ENCODE assay signal across 8 mouse cellular contexts in the genomic region with DNA sequence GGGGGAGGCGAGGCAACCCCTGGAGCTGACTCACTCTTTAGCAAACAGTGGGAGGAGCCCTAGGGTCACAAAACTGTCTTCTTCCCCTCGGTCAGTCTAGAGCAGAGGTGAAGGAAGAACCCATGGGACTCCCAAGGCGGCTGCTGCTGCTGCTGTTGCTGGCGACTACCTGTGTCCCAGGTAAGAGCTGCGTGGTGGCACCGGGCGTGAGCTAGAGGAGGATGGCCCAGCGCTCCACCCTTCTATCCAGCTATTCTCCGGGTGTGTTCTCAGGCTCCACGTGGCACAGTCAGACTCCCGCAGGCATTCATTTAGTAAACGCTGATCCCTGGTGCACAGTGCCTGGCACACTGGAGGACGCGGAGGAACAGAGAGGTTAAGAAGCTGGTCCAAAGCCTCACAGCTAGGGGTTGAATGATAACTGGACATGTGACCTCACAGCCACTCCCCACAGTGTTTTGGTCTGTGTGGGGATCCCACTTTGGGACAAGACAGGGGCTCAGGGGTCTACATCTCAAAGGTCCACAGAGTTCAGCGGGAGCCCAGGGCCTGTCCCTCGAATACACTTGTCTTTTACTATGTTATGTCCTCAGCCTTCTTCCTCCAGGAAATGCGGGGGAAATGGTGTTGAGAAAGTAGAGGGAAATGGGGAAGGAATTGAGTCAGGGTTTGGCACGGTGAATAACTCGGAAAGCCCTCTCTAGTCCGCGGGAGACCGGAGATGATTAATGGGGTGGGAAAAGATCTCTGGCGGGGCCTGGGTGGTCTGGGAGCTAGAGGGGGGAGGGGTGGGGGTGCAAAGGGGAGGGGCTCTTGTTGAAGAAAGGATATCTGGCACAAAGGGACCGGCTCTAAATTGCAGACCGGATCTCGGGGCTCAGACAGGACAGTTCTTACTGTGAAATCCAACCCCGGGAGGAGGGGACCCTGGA. TPM values are rescaled to one million over a fixed set of nuclear protein-coding genes. Genes with fewer than 3 reads are reported as not detected.
DNase-seq lines count a peak whose midpoint lies in the region; ATAC-seq lines count a peak whose summit lies in the region.

A gene (plus strand): TSS at position 97 of the 932 bp plus-strand sequence.

- H3K4me3 ChIP-seq in embryonic facial prominence, embryonic 15.5 days (replicated peaks) = peak within 1 kb of the TSS; percentile 34
- H3K4me3 ChIP-seq in hindbrain, embryonic 11.5 days (ENCODE audit: low read depth, low read length) = no peak within 1 kb of the TSS
- no peak within 1 kb of the TSS for H3K4me3 ChIP-seq in midbrain, embryonic 16.5 days (ENCODE audit: low read depth, low read length)

- H3K27ac ChIP-seq in embryonic facial prominence, embryonic 15.5 days (replicated peaks) = 0 out of 2 replicates have a peak within 1 kb of the TSS, but pooled peaks have one; percentile 1
- H3K27ac ChIP-seq in hindbrain, embryonic 11.5 days (ENCODE audit: low read depth, low read length) = peak within 1 kb of the TSS; percentile 45; the same call in 1 of the 2 replicates
- H3K27ac ChIP-seq in midbrain, embryonic 16.5 days (ENCODE audit: low read length) = no peak within 1 kb of the TSS

- peaks cover 23% of the 10 kb centered on the region for H3K4me1 ChIP-seq in embryonic facial prominence, embryonic 15.5 days
- peaks cover 2% of the 10 kb centered on the region; the same call in 1 of the 2 replicates for H3K4me1 ChIP-seq in hindbrain, embryonic 11.5 days (replicated peaks; ENCODE audit: control insufficient read depth, insufficient read depth, low read length)
- H3K4me1 ChIP-seq in midbrain, embryonic 16.5 days (ENCODE audit: control insufficient read depth, insufficient read depth, low read length) = no peaks in the 10 kb centered on the region

- H3K36me3 ChIP-seq in embryonic facial prominence, embryonic 15.5 days = no peaks in the 10 kb centered on the region
- H3K36me3 ChIP-seq in hindbrain, embryonic 11.5 days (ENCODE audit: control insufficient read depth, insufficient read depth, low read length) = no peaks in the 10 kb centered on the region
- no peaks in the 10 kb centered on the region for H3K36me3 ChIP-seq in midbrain, embryonic 16.5 days (ENCODE audit: control insufficient read depth, insufficient read depth, low read length)

- DNase-seq in CD4-positive, CD25-positive, alpha-beta regulatory T cell, adult 2 months (ENCODE audit: low read depth, low spot score) = peak; percentile 48
- DNase-seq in hindbrain, embryonic 11.5 days (ENCODE audit: low spot score) = peak; percentile 61
- DNase-seq in liver = peak; percentile 16
- no peak for DNase-seq in right cerebral cortex, postnatal 10 days (ENCODE audit: low spot score in 2 of 2)
- no peak for DNase-seq in ovary, postnatal 36 days (ENCODE audit: low spot score)

- H3K27me3 ChIP-seq in embryonic facial prominence, embryonic 15.5 days = 0 out of 2 replicates have a peak, but pooled peaks cover 4% of the 10 kb centered on the region
- H3K27me3 ChIP-seq in hindbrain, embryonic 11.5 days (ENCODE audit: control insufficient read depth, insufficient read depth, low read length) = no peaks in the 10 kb centered on the region
- no peaks in the 10 kb centered on the region for H3K27me3 ChIP-seq in midbrain, embryonic 16.5 days (ENCODE audit: control insufficient read depth, insufficient read depth, low read depth, low read length)

- no peak for ATAC-seq in CD4-positive, CD25-positive, alpha-beta regulatory T cell, adult 4 months
- peak; percentile 48 for ATAC-seq in embryonic facial prominence, embryonic 15.5 days (ENCODE audit: insufficient number of reproducible peaks, low FRiP score, low TSS enrichment, low read depth)
- peak; percentile 61 for ATAC-seq in hindbrain, embryonic 11.5 days (ENCODE audit: low FRiP score)
- ATAC-seq in midbrain, embryonic 16.5 days = 0 out of 2 replicates have a peak, but pooled peaks have one; percentile 11

- WGBS in embryonic facial prominence, embryonic 15.5 days = 6% methylated on average over 27 of the region's 27 CpGs
- WGBS in hindbrain, embryonic 11.5 days = 8% methylated on average over 27 of the region's 27 CpGs
- WGBS in midbrain, embryonic 16.5 days = 10% methylated on average over 27 of the region's 27 CpGs

- no peaks in the 10 kb centered on the region for H3K9me3 ChIP-seq in embryonic facial prominence, embryonic 15.5 days (replicated peaks)
- H3K9me3 ChIP-seq in hindbrain, embryonic 11.5 days (ENCODE audit: control insufficient read depth, low read length) = no peaks in the 10 kb centered on the region
- no peaks in the 10 kb centered on the region for H3K9me3 ChIP-seq in midbrain, embryonic 16.5 days (replicated peaks; ENCODE audit: control insufficient read depth, low read length, poor library complexity, severe bottlenecking)

- no peak within 1 kb of the TSS for H3K9ac ChIP-seq in embryonic facial prominence, embryonic 15.5 days
- no peak within 1 kb of the TSS for H3K9ac ChIP-seq in hindbrain, embryonic 11.5 days (ENCODE audit: low read depth, low read length)
- peak within 1 kb of the TSS; percentile 34; the same call in 1 of the 2 replicates for H3K9ac ChIP-seq in midbrain, embryonic 16.5 days (ENCODE audit: low read depth, low read length)

- H3K4me2 ChIP-seq in embryonic facial prominence, embryonic 15.5 days (replicated peaks) = peak within 1 kb of the TSS; percentile 49
- H3K4me2 ChIP-seq in hindbrain, embryonic 11.5 days (replicated peaks; ENCODE audit: low read depth, low read length) = no peak within 1 kb of the TSS
- peak within 1 kb of the TSS; percentile 12 for H3K4me2 ChIP-seq in midbrain, embryonic 16.5 days (ENCODE audit: low read length)

RNA-seq across cellular contexts. Expression of the gene that starts here (rescaled TPM):
- 1 to 10 TPM in 1 of 2 experiments, under 1 TPM in 1; 0.66 to 5.8 TPM for polyA plus RNA-seq in CD4-positive, CD25-positive, alpha-beta regulatory T cell, adult 4 months (2017; shearing (Covaris generic))
- polyA plus RNA-seq in embryonic facial prominence, embryonic 15.5 days (2015; fragmentation: Nextera tagmentation; extraction: Ambion mirVana) = 8.8 and 12.6 TPM in 2 replicates
- 1.7 and 2.1 TPM in 2 replicates for polyA plus RNA-seq in hindbrain, embryonic 11.5 days (2014; fragmentation: Nextera tagmentation; extraction: Ambion mirVana)
- 1.6 and 1.8 TPM in 2 replicates for polyA plus RNA-seq in midbrain, embryonic 16.5 days (2015; fragmentation: Nextera tagmentation; extraction: Ambion mirVana)

Comparison
In these comparisons a context has a peak if more than half of its experiments do, and no peak if none do; other contexts are left out.
1. DNase-seq: peak in CD4-positive, CD25-positive, alpha-beta regulatory T cell, adult 2 months (single experiment), hindbrain, embryonic 11.5 days (single experiment) and liver (single experiment); none in right cerebral cortex, postnatal 10 days (0 of 2) and ovary, postnatal 36 days (single experiment).